Mouse (Mus musculus): Measurements from ENCODE around the gene Xkrx. TPM values are rescaled to one million over a fixed set of nuclear protein-coding genes. Genes with fewer than 3 reads are reported as not detected.
"Not testable (repeated sequence)": the region's sequence is repeated elsewhere in the genome, so short reads cannot be mapped to it uniquely, and the experiment has no call there.

The Xkrx gene
- total RNA-seq (2014; fragmentation: Nextera tagmentation) (1.1 TPM in 1 of 2 replicates, not detected in the other), total RNA-seq (2017) (not detected in 2 replicates)

- 0 out of 2 replicates have a peak, but pooled peaks have one; percentile 30 for ATAC-seq (replicated peaks; ENCODE audit: low FRiP score, low TSS enrichment, poor library complexity, severe bottlenecking)
Observed at GRCm38 (mm10) chrX:134162043-134162720, at the start of gene Xkrx. Gene Xkrx (minus strand): TSS chrX:134162076.

- ATAC-seq (replicated peaks; ENCODE audit: low FRiP score, low TSS enrichment, poor library complexity, severe bottlenecking): no peak
Observed at GRCm38 (mm10) chrX:134211151-134211642, 49.3 kb upstream of the Xkrx start.

GRCm38 (mm10) chrX:134208491-134208890, 46.6 kb upstream of the Xkrx start:
- ATAC-seq (replicated peaks; ENCODE audit: low FRiP score, low TSS enrichment, poor library complexity, severe bottlenecking): peak; percentile 87

GRCm38 (mm10) chrX:134187201-134187600, 25.3 kb upstream of the Xkrx start, which contains the start of gene Arl13a:
Gene Arl13a (plus strand): TSS chrX:134187501.
- ATAC-seq (replicated peaks; ENCODE audit: low FRiP score, low TSS enrichment, poor library complexity, severe bottlenecking): not testable (repeated sequence)

GRCm38 (mm10) chrX:134174699-134175098, 12.8 kb upstream of the Xkrx start:
- ATAC-seq (replicated peaks; ENCODE audit: low FRiP score, low TSS enrichment, poor library complexity, severe bottlenecking): no peak

GRCm38 (mm10) chrX:134170584-134170983, 8.7 kb upstream of the Xkrx start:
- no peak for ATAC-seq (replicated peaks; ENCODE audit: low FRiP score, low TSS enrichment, poor library complexity, severe bottlenecking)

GRCm38 (mm10) chrX:134163484-134163883, 1.6 kb upstream of the Xkrx start:
- ATAC-seq (replicated peaks; ENCODE audit: low FRiP score, low TSS enrichment, poor library complexity, severe bottlenecking): no peak

- no peak for ATAC-seq (replicated peaks; ENCODE audit: low FRiP score, low TSS enrichment, poor library complexity, severe bottlenecking)
Observed at GRCm38 (mm10) chrX:134162826-134163225, 950 bp upstream of the Xkrx start.

- ATAC-seq (replicated peaks; ENCODE audit: low FRiP score, low TSS enrichment, poor library complexity, severe bottlenecking): no peak
Observed at GRCm38 (mm10) chrX:134160442-134160841, 1.4 kb downstream of the Xkrx start.

- no peak for ATAC-seq (replicated peaks; ENCODE audit: low FRiP score, low TSS enrichment, poor library complexity, severe bottlenecking)
Observed at GRCm38 (mm10) chrX:134158151-134158550, 3.7 kb downstream of the Xkrx start.

GRCm38 (mm10) chrX:134141986-134142385, 19.9 kb downstream of the Xkrx start:
- peak; percentile 97 for ATAC-seq (replicated peaks; ENCODE audit: low FRiP score, low TSS enrichment, poor library complexity, severe bottlenecking)

- ATAC-seq (replicated peaks; ENCODE audit: low FRiP score, low TSS enrichment, poor library complexity, severe bottlenecking): no peak
Observed at GRCm38 (mm10) chrX:134141551-134141950, 20.3 kb downstream of the Xkrx start.

- no peak for ATAC-seq (replicated peaks; ENCODE audit: low FRiP score, low TSS enrichment, poor library complexity, severe bottlenecking)
Observed at GRCm38 (mm10) chrX:134140024-134140423, 21.9 kb downstream of the Xkrx start.

- no peak for ATAC-seq (replicated peaks; ENCODE audit: low FRiP score, low TSS enrichment, poor library complexity, severe bottlenecking)
Observed at GRCm38 (mm10) chrX:134133821-134134220, 28.1 kb downstream of the Xkrx start.

- no peak for ATAC-seq (replicated peaks; ENCODE audit: low FRiP score, low TSS enrichment, poor library complexity, severe bottlenecking)
Observed at GRCm38 (mm10) chrX:134132295-134132694, 29.6 kb downstream of the Xkrx start.

- no peak for ATAC-seq (replicated peaks; ENCODE audit: low FRiP score, low TSS enrichment, poor library complexity, severe bottlenecking)
Observed at GRCm38 (mm10) chrX:134128549-134128948, 33.3 kb downstream of the Xkrx start.

GRCm38 (mm10) chrX:134116417-134116816, 45.5 kb downstream of the Xkrx start:
- ATAC-seq (replicated peaks; ENCODE audit: low FRiP score, low TSS enrichment, poor library complexity, severe bottlenecking): no peak

- ATAC-seq (replicated peaks; ENCODE audit: low FRiP score, low TSS enrichment, poor library complexity, severe bottlenecking): no peak
Observed at GRCm38 (mm10) chrX:134111767-134112166, 50.1 kb downstream of the Xkrx start.

- no peak for ATAC-seq (replicated peaks; ENCODE audit: low FRiP score, low TSS enrichment, poor library complexity, severe bottlenecking)
Observed at GRCm38 (mm10) chrX:134102641-134103040, 59.2 kb downstream of the Xkrx start.
